Mouse (Mus musculus) forebrain, embryonic 11.5 days (tissue): Measurements from ENCODE around the gene Taok3. TPM values are rescaled to one million over a fixed set of nuclear protein-coding genes. Genes with fewer than 3 reads are reported as not detected.

Experiments
- ATAC-seq: fragments of 200-750 bp; cut with Nextera tagmentation; replicated peaks from 2 replicates; pipeline ENCODE4 v1.8.0; 2017; ENCODE audit warnings: moderate TSS enrichment; ENCODE audit not compliant: low FRiP score
- DNase-seq: peaks from one replicate; pipeline ENCODE4 v3.0.0-alpha.2; 2017; ENCODE audit warnings: low spot score
- H3K27ac ChIP-seq: fragments of 300-500 bp; sonication (generic); 2 replicates; pipeline ENCODE4 v1.5.1; 2014; ENCODE audit warnings: low read depth, low read length
- H3K27me3 ChIP-seq: fragments of 300-500 bp; sonication (generic); 2 replicates; pipeline ENCODE4 v1.6.1; 2014; ENCODE audit warnings: mild to moderate bottlenecking, low read length, mixed read lengths; ENCODE audit not compliant: control insufficient read depth, insufficient read depth
- H3K36me3 ChIP-seq: fragments of 300-500 bp; sonication (generic); 2 replicates; pipeline ENCODE4 v1.6.1; 2014; ENCODE audit warnings: mild to moderate bottlenecking, low read length, moderate library complexity, mixed read lengths; ENCODE audit not compliant: control insufficient read depth, insufficient read depth
- H3K4me1 ChIP-seq: fragments of 300-500 bp; sonication (generic); replicated peaks from 2 replicates; pipeline ENCODE4 v1.6.1; 2014; ENCODE audit warnings: low read length, mixed read lengths; ENCODE audit not compliant: control insufficient read depth, insufficient read depth
- H3K4me2 ChIP-seq: fragments of 300-500 bp; sonication (generic); 2 replicates; pipeline ENCODE4 v1.6.1; 2014; ENCODE audit warnings: low read depth, mild to moderate bottlenecking, low read length, moderate library complexity, mixed read lengths; ENCODE audit not compliant: severe bottlenecking
- H3K4me3 ChIP-seq: fragments of 300-500 bp; sonication (generic); 2 replicates; pipeline ENCODE4 v1.5.1; 2014; ENCODE audit warnings: low read depth, low read length
- H3K9ac ChIP-seq: fragments of 300-500 bp; sonication (generic); 2 replicates; pipeline ENCODE4 v1.6.1; 2014; ENCODE audit warnings: low read length
- H3K9me3 ChIP-seq: fragments of 300-500 bp; sonication (generic); 2 replicates; pipeline ENCODE4 v1.6.1; 2016; ENCODE audit warnings: low read length, mixed read lengths; ENCODE audit not compliant: control insufficient read depth
- WGBS: fragments of 180-500 bp; shearing (Covaris S2); extraction: QIAGEN DNeasy Blood & Tissue Kit; methylation state at CpG from one replicate; pipeline ENCODE4 v1.1.7; 2014; 5-methylcytosine and 5-hydroxymethylcytosine counted together
- polyA plus RNA-seq: library from polyadenylated mRNA; unstranded; fragments of >200 nt; fragmentation: Nextera tagmentation; extraction: Ambion mirVana; gene quantifications from 2 replicates; pipeline ENCODE4 v1.2.1, GENCODE M21; 2014

Taok3 gene
- polyA plus RNA-seq, 1 experiment from 2014 or later = 16.9 TPM

DNA sequence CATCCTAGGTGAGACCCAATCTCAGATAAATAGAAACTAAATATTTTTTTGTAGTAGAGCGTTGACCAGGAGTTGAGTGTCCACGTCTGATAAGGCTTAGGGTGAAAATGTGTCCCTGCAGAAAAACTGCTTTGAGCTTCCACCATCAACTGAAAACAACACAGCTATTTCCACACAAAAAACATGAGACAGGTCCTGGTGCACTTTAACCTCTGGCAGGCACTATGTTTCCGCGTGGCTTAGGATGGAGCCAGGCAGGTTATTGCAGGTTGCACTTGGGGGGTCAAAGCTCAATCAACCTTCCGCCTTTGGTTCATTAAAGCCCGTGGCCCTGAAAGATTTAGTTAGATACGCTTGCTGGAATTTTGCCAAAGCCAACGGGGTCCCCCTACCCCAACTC, 1.1 kb upstream of the Taok3 start:
- Histone ChIP-seq H3K9me3 (no peaks in the 10 kb centered on the region), H3K4me1 (peaks cover 8% of the 10 kb centered on the region), H3K4me3 (no peak overlapping the region), H3K36me3 (no peaks in the 10 kb centered on the region), H3K27ac (no peak overlapping the region), H3K27me3 (peaks cover 4% of the 10 kb centered on the region; the same call in 1 of the 2 replicates), H3K9ac (no peak overlapping the region), H3K4me2 (0 out of 2 replicates have a peak overlapping the region, but pooled peaks have one; percentile 21)
- no peak for DNase-seq
- ATAC-seq = no peak
- WGBS = 60% methylated on average over 8 of the region's 8 CpGs

DNA sequence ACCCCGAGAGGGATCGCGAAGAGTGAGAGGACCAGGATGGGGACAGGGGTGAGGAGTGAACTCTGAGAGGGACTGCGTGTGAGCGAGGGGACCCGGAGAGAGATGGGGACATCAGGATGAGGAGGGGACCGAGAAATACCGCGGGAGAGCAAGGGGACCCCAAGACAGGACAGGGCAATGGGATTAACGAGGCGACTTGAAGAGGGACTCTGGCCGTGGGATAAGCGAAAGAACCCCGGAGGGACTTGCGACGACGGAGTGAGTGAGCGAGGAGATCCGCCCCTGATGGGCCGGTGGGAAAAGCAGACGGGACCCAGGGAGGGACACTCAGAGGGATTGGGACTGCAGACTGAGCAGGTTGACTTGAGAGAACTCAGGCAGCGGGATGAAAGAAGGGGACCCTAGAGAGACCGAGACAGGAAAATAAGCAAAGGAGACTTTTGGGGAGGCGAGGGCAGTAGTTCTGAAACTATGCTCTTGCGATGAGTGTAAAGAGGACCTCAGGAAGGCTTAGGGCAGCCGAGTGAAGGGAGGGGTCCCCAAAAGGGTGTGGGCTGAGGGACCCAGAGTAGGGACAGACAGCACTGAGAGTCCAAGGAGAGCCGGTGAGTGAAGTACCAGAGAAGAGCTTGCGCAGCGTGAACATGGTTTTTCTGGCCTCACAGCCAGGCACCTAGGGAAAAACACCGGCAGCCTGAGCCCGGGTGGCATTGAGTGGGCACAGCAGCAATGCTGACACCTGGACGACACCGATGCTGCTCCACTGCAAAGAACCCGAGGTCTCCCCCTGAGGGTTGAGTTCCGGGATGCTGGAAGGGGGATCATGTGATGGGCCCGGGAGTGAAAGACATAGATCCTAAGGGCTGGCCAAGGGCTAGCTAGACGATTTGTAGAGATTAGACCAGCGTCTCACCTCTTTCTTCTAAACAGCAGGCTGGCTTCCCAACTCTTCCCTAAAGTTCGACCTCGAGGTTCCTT, 849 bp downstream of the Taok3 start:
- Histone ChIP-seq H3K36me3 (no peaks in the 10 kb centered on the region), H3K27me3 (peaks cover 4% of the 10 kb centered on the region; the same call in 1 of the 2 replicates), H3K9ac (peak overlapping the region; percentile 60), H3K27ac (no peak overlapping the region), H3K4me1 (peaks cover 8% of the 10 kb centered on the region), H3K9me3 (no peaks in the 10 kb centered on the region), H3K4me2 (peak overlapping the region; percentile 90), H3K4me3 (peak overlapping the region; percentile 72)
- ATAC-seq = no peak
- under 1% methylated on average over 40 of the region's 40 CpGs for WGBS
- DNase-seq = peak; percentile 62

DNA sequence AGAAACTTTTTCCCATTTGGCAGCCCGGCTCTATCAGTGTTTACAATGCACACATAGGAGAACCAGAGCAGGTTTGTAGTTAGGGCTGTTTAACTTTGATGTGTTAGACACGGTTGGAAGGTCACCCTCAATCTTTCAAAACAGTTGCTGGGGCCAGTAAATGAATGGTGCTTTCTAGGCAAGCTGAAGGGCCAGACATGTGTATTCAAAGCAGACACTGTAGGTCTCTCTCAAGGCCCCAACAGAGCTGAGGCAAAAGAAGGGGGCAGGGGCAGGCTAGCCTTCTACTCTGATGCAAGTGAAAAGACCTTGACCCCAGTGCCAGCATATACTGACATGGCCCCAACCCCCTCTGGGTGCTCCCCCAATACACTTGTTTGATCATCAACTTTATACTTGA, 1.7 kb downstream of the Taok3 start:
- DNase-seq (no peak), ATAC-seq (no peak)
- no peaks in the 10 kb centered on the region for H3K36me3 ChIP-seq
- no peaks in the 10 kb centered on the region for H3K9me3 ChIP-seq
- 3% methylated on average over 2 of the region's 2 CpGs for WGBS
- H3K4me1 ChIP-seq = peaks cover 8% of the 10 kb centered on the region
- no peak overlapping the region for H3K27ac ChIP-seq
- no peak overlapping the region for H3K4me3 ChIP-seq
- H3K4me2 ChIP-seq = no peak overlapping the region
- H3K27me3 ChIP-seq = peaks cover 4% of the 10 kb centered on the region; the same call in 1 of the 2 replicates
- H3K9ac ChIP-seq = no peak overlapping the region

DNA sequence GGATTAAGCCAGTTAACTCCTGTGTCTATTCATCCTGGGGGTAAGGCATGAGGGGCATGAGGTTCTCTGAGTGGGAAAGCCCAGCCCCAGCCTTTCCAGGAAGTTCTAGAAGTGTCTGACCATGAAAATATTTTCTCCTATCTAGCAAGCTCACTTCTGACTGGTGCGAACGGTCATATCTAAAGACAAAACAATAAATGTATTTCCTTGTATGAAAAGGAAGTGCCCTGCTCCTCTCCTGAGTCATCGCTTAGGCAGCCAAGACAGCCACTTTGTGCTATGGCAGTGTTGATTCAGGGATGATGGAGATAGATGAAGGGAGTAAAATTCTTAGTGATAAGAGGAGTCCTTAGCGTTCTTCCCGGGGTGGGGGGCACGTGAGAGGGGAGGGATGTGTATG, 3.2 kb downstream of the Taok3 start:
- Histone ChIP-seq H3K36me3 (no peaks in the 10 kb centered on the region), H3K27me3 (peaks cover 4% of the 10 kb centered on the region; the same call in 1 of the 2 replicates), H3K9ac (no peak overlapping the region), H3K9me3 (no peaks in the 10 kb centered on the region), H3K4me3 (no peak overlapping the region), H3K4me2 (no peak overlapping the region), H3K4me1 (peaks cover 8% of the 10 kb centered on the region), H3K27ac (no peak overlapping the region)
- no peak for ATAC-seq
- 93% methylated on average over 6 of the region's 6 CpGs for WGBS
- DNase-seq = no peak

DNA sequence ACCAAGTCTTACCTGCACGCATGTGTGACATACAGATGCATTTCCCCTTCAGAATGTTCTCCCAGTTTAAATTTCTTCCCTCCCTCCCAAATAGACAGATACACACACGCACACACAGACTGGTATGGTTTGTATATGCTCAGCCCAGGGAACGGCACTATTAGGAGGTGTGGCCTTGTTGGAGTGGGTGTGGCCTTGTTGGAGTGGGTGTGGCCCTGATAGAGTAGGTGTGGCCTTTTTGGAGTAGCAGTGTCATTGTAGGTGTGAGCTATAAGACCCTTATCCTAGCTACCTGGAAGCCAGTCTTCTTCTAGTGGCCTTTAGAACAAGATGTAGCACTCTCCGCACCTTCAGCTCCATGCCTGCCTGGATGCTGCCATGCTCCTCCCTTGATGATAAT, 3.9 kb downstream of the Taok3 start:
- DNase-seq = no peak
- peaks cover 7% of the 10 kb centered on the region for H3K4me1 ChIP-seq
- WGBS = 91% methylated on average over 4 of the region's 4 CpGs

DNA sequence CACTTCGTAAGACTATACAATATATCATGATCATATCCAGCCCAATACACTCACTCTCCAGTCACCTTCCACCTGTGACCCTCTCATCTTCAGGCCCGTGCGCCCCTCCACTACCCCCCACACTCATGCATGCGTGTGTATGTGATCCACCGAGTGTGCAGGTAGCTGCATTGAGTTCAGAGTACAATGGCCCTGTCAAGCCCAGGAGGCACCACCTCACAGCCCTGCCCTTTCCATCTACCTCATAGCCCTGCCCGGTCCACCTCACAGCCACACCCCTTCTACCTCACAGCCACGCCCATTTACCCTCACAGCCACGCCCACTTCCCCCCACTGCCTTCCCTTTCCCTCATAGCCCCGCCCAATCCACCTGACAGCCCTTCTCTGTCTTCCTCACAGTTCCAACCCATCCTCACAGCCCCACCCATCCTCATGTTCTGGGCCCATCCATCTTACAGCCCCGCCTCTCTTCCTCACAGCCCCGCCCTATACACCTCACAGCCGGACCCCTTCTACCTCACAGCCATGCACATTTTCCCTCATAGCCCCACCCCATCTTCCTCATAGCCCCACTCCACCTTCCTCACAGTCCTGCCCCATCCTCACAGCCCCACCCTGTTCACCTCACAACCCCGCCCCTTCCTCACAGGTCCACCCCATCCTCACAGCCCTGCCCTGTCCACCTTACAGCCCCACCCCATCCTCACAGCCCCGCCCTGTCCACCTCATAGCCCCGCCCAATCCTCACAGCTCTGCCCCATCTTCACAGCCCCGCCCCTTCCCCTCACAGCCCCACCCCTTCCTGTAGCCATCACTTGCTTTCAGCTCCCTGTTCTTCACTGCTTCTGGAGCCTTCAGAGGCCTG, 5.8 kb downstream of the Taok3 start:
- no peak for DNase-seq
- WGBS = 83% methylated on average over 16 of the region's 16 CpGs
- Histone ChIP-seq H3K36me3 (no peaks in the 10 kb centered on the region), H3K27ac (no peak overlapping the region), H3K4me2 (no peak overlapping the region), H3K4me3 (no peak overlapping the region), H3K9ac (no peak overlapping the region), H3K27me3 (peaks cover 4% of the 10 kb centered on the region; the same call in 1 of the 2 replicates), H3K4me1 (peaks cover 4% of the 10 kb centered on the region), H3K9me3 (no peaks in the 10 kb centered on the region)
- ATAC-seq = no peak

More for the DNA sequence above, 3.9 kb downstream of the Taok3 start:
- peaks cover 4% of the 10 kb centered on the region; the same call in 1 of the 2 replicates for H3K27me3 ChIP-seq
- no peak overlapping the region for H3K9ac ChIP-seq
- H3K36me3 ChIP-seq = no peaks in the 10 kb centered on the region
- no peaks in the 10 kb centered on the region for H3K9me3 ChIP-seq
- H3K27ac ChIP-seq = no peak overlapping the region
- no peak for ATAC-seq
- no peak overlapping the region for H3K4me3 ChIP-seq
- no peak overlapping the region for H3K4me2 ChIP-seq

DNA sequence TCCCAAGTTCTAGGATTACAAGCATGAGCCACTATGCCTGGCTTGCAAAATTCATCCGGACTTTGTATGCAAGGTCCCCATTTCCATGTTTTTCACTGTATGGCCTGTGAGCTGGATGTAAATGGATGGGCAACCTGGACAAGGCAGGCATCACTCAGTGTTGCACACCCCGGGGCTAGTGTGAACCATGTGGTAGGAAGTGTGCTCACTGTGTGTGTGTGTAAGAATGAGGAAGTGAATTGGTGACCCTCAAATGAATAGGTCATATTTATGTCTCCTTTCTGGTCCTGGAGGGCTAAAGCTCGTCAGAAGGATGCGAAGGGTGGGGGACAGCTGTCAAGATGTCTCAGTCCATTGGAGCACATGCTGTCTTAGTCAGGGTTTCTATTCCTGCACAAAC, 7.1 kb downstream of the Taok3 start:
- H3K9ac ChIP-seq = no peak overlapping the region
- 84% methylated on average over 4 of the region's 4 CpGs for WGBS
- no peaks in the 10 kb centered on the region for H3K27me3 ChIP-seq
- ATAC-seq = no peak
- H3K9me3 ChIP-seq = no peaks in the 10 kb centered on the region
- no peak overlapping the region for H3K27ac ChIP-seq
- no peaks in the 10 kb centered on the region for H3K4me1 ChIP-seq
- H3K36me3 ChIP-seq = no peaks in the 10 kb centered on the region
- H3K4me3 ChIP-seq = no peak overlapping the region
- DNase-seq = no peak
- no peak overlapping the region for H3K4me2 ChIP-seq

DNA sequence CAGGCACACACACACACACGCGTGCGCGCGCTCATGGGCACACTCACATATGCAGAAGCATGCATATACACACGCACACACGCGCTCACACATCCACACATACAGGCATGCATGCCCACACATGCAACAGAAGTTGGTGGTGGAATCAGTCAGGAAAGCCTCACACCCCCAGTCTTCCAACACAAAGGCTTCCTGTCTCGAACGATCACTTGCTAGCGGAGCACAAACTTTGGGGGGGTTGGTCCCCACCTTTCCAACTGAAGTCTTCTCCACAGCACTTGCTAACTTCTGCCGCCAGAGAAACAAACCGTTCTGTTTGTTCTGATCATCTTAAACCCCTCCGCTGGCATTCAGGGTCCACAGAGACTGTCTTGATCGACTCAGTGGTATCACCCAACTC, 10.8 kb downstream of the Taok3 start:
- H3K9me3 ChIP-seq = no peaks in the 10 kb centered on the region
- H3K4me3 ChIP-seq = no peak overlapping the region
- no peak overlapping the region for H3K4me2 ChIP-seq
- no peak overlapping the region for H3K9ac ChIP-seq
- DNase-seq (no peak), ATAC-seq (no peak)
- WGBS = 95% methylated on average over 15 of the region's 15 CpGs
- no peaks in the 10 kb centered on the region for H3K36me3 ChIP-seq
- H3K27me3 ChIP-seq = no peaks in the 10 kb centered on the region
- no peak overlapping the region for H3K27ac ChIP-seq
- H3K4me1 ChIP-seq = no peaks in the 10 kb centered on the region
